Mouse (Mus musculus) liver, embryonic 14.5 days (tissue): ENCODE data around the gene Ankrd13b.

Experiments used
- CTCF ChIP-seq: IDR thresholded peaks from 2 replicates; pipeline ENCODE4 v1.5.1; 2016; ENCODE audit warnings: antibody characterized with exemption, low read depth, control low read depth
- EP300 ChIP-seq: IDR thresholded peaks from 2 replicates; pipeline ENCODE4 v1.6.1; 2016; ENCODE audit warnings: antibody characterized with exemption, low read depth

- TF ChIP-seq CTCF (no peak), EP300 (no peak)
These were observed 5.3 kb upstream of the Ankrd13b start for GRCm38 (mm10) chr11:77494782-77495181.
